ENCODE assay signal across 16 mouse cellular contexts in the genomic region with DNA sequence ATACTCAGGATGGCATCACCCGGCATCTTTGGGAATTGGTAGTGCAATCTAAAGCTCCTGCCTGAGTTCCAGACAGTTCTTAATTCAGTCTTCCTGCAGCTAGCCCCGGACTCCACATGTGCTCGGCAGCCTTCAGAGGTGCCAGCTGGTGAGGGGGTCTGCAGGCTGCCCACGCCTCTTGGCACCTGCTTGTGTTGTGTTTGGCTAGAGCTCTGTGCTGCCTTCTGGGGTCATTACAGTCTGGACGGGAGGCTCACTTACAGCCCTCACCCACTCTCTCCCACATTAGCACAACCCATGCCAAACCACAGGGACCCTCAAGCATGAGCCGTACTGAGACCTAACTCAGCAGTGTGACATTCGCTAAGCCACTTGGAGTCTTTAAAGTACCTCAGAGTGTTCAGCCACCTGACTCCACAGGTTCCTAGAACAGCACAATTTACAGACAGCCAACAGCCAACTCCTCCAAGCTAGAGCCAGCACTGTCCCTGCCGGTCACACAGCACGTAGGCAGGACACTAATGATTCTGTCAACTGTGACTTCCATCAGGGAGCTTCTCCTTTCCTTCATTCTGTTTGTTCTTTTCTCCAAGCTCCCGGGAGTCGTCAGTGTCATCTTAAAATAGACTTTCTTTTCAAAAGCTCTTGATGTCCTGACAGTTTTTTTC.
DNase-seq lines count a peak whose midpoint lies in the region; ATAC-seq and TF ChIP-seq lines count a peak whose summit lies in the region.
"Had no signal": no experiment of that assay in that cellular context is flagged by ENCODE, and none has a peak within 500 bp of the region (broad histone marks: within the 10 kb centered on the region; RNA-seq: fewer than 3 reads in every experiment).

No protein-coding gene starts in this region.

- H3K4me3 ChIP-seq in gastrocnemius, adult 2 months: no peak overlapping the region
- H3K4me3 ChIP-seq in midbrain, embryonic 14.5 days (replicated peaks; ENCODE audit: low read depth, low read length): no peak overlapping the region
- H3K4me3 ChIP-seq in midbrain, embryonic 15.5 days: no peak overlapping the region
- no peak overlapping the region for H3K4me3 ChIP-seq in midbrain, postnatal 0 days (ENCODE audit: low read depth, low read length)
- H3K4me3 ChIP-seq: left cerebral cortex, adult 2 months; lung, embryonic 15.5 days; neural tube, embryonic 12.5 days had no signal

- WGBS in midbrain, embryonic 14.5 days: 52% methylated on average over 11 of the region's 11 CpGs
- WGBS in midbrain, embryonic 15.5 days: 56% methylated on average over 11 of the region's 11 CpGs
- WGBS in midbrain, postnatal 0 days: 49% methylated on average over 11 of the region's 11 CpGs

- no peak for TF ChIP-seq CTCF in gastrocnemius, adult 2 months (IDR thresholded peaks at IDR 0.05)
- TF ChIP-seq CTCF in midbrain, postnatal 0 days (IDR thresholded peaks at IDR 0.05): no peak

- peaks cover 5% of the 10 kb centered on the region; the same call in 1 of the 2 replicates for H3K4me1 ChIP-seq in midbrain, embryonic 14.5 days (ENCODE audit: control insufficient read depth, insufficient read depth, low read length)
- H3K4me1 ChIP-seq in midbrain, embryonic 15.5 days: no peaks in the 10 kb centered on the region
- no peaks in the 10 kb centered on the region; the same call in 1 of the 2 replicates for H3K4me1 ChIP-seq in midbrain, postnatal 0 days (ENCODE audit: insufficient read depth, low read length)

- ATAC-seq in midbrain, embryonic 14.5 days (ENCODE audit: low FRiP score, low TSS enrichment): no peak
- no peak; the same call in 1 of the 2 replicates for ATAC-seq in midbrain, embryonic 15.5 days (replicated peaks)
- 0 out of 2 replicates have a peak, but pooled peaks have one; percentile 44 for ATAC-seq in midbrain, postnatal 0 days (ENCODE audit: low FRiP score)
- ATAC-seq: Patski had no signal

- H3K27ac ChIP-seq in gastrocnemius, adult 2 months: peak overlapping the region; percentile 2
- no peak overlapping the region for H3K27ac ChIP-seq in midbrain, embryonic 14.5 days (replicated peaks; ENCODE audit: low read depth, low read length)
- no peak overlapping the region for H3K27ac ChIP-seq in midbrain, embryonic 15.5 days
- no peak overlapping the region for H3K27ac ChIP-seq in midbrain, postnatal 0 days (ENCODE audit: low read depth, low read length)
- H3K27ac ChIP-seq: left cerebral cortex, adult 2 months; lung, embryonic 15.5 days; neural tube, embryonic 12.5 days had no signal

- H3K4me2 ChIP-seq in midbrain, embryonic 14.5 days (ENCODE audit: low read length): no peak overlapping the region
- H3K4me2 ChIP-seq in midbrain, embryonic 15.5 days: no peak overlapping the region
- no peak overlapping the region for H3K4me2 ChIP-seq in midbrain, postnatal 0 days (ENCODE audit: low read depth, low read length, poor library complexity, severe bottlenecking)
- H3K4me2 ChIP-seq: lung, embryonic 15.5 days; neural tube, embryonic 12.5 days had no signal

- intact Hi-C loops in gastrocnemius, adult 2 months (cut with DNase I): no loop called here

- H3K27me3 ChIP-seq in midbrain, embryonic 14.5 days (ENCODE audit: control insufficient read depth, insufficient read depth, low read length): no peaks in the 10 kb centered on the region
- no peaks in the 10 kb centered on the region for H3K27me3 ChIP-seq in midbrain, embryonic 15.5 days (replicated peaks)
- H3K27me3 ChIP-seq in midbrain, postnatal 0 days (ENCODE audit: insufficient read depth, low read length): no peaks in the 10 kb centered on the region
- H3K27me3 ChIP-seq: lung, embryonic 15.5 days; neural tube, embryonic 12.5 days; Patski had no signal

- no peak overlapping the region for H3K9ac ChIP-seq in midbrain, embryonic 14.5 days (replicated peaks; ENCODE audit: low read length)
- no peak overlapping the region for H3K9ac ChIP-seq in midbrain, embryonic 15.5 days
- H3K9ac ChIP-seq in midbrain, postnatal 0 days (replicated peaks; ENCODE audit: low read length, poor library complexity, severe bottlenecking): no peak overlapping the region
- H3K9ac ChIP-seq: lung, embryonic 15.5 days; neural tube, embryonic 12.5 days had no signal

- H3K9me3 ChIP-seq in midbrain, embryonic 14.5 days (ENCODE audit: control insufficient read depth, low read length): no peaks in the 10 kb centered on the region
- no peaks in the 10 kb centered on the region for H3K9me3 ChIP-seq in midbrain, embryonic 15.5 days
- H3K9me3 ChIP-seq in midbrain, postnatal 0 days (ENCODE audit: low read length): no peaks in the 10 kb centered on the region
- H3K9me3 ChIP-seq: lung, embryonic 15.5 days; neural tube, embryonic 12.5 days had no signal

- DNase-seq in adrenal gland, adult (ENCODE audit: inconsistent age in 2 of 2, low spot score in 1 of 2): peak; percentile 2 to 26
- DNase-seq in adrenal gland, postnatal 14 days: no peak
- no peak for DNase-seq in gastrocnemius, adult 2 months
- no peak for DNase-seq in gastrocnemius, postnatal 10 days
- DNase-seq in midbrain, embryonic 14.5 days: peak; percentile 7
- peak; percentile 71 for DNase-seq in midbrain, postnatal 0 days (ENCODE audit: low spot score)
- no peak for DNase-seq in kidney, adult 18-20 months
- DNase-seq: heart, postnatal 14 days; kidney, adult 2 months; kidney, postnatal 4 days; thymus, postnatal 25 days had no signal

- no peaks in the 10 kb centered on the region for H3K36me3 ChIP-seq in midbrain, embryonic 14.5 days (ENCODE audit: control insufficient read depth, insufficient read depth, low read length)
- H3K36me3 ChIP-seq in midbrain, embryonic 15.5 days (replicated peaks): no peaks in the 10 kb centered on the region
- no peaks in the 10 kb centered on the region for H3K36me3 ChIP-seq in midbrain, postnatal 0 days (ENCODE audit: insufficient read depth, low read length)
- H3K36me3 ChIP-seq: lung, embryonic 15.5 days; neural tube, embryonic 12.5 days had no signal

Comparison
In these comparisons a context has a peak if more than half of its experiments do, and no peak if none do; other contexts are left out.
1. DNase-seq: peak in adrenal gland, adult (2 of 2), midbrain, embryonic 14.5 days (single experiment) and midbrain, postnatal 0 days (single experiment); none in adrenal gland, postnatal 14 days (single experiment), gastrocnemius, adult 2 months (single experiment), gastrocnemius, postnatal 10 days (single experiment) and kidney, adult 18-20 months (single experiment).